9 mouse cellular contexts compared by ENCODE assay signal in the genomic region with DNA sequence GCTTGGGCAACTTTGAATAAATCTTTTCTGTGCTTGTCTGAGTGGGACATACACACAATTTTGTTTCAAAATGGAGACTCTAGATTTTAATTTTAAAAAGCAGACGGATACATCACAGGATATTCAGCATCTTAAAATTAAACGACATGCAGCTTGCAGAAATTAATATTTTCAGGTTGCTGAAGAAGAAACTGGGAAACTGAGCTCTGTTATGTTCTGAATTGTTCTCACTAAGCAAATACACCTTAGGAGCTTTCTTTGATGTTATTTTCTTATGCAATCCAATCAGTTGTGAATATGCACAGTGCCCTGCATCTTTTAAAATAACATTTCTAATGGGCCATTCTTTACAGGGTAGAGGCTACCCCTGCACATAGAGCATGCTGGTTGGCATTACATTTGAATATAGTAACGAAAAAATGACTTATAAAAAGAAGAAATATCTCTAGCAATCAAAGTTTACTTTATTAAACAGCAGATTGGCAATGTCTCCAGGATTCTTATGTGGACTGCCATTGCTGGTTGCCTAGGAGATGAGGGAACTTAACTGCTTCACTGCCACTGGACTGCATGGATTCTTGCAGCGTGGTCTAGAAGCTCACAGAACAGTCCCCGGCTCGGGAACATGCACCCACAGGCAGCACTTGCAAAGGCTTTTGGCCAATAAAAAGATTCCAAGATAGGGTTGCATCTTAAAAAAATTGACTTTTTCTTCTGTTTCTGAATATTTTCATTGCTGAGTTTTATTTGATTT.
DNase-seq lines count a peak whose midpoint lies in the region; ATAC-seq lines count a peak whose summit lies in the region.
"Had no signal": no experiment of that assay in that cellular context is flagged by ENCODE, and none has a peak within 500 bp of the region (broad histone marks: within the 10 kb centered on the region; RNA-seq: fewer than 3 reads in every experiment).

No protein-coding gene starts in this region.

- DNase-seq in heart, adult 8-10 months (ENCODE audit: low spot score): no peak
- peak; percentile 68 for DNase-seq in embryo, embryonic 10.5 days (ENCODE audit: low spot score)
- DNase-seq in spleen, postnatal 36 days (ENCODE audit: low spot score in 2 of 2): no peak
- DNase-seq in cerebellum, adult 11 months: no peak
- DNase-seq in spleen, postnatal 10 days (ENCODE audit: low spot score in 2 of 2): no peak

- WGBS in heart, embryonic 13.5 days: 77% methylated on average over 6 of the region's 6 CpGs
- 19% methylated on average over 6 of the region's 6 CpGs for WGBS in hindbrain, embryonic 15.5 days
- 11% methylated on average over 6 of the region's 6 CpGs for WGBS in midbrain, embryonic 15.5 days

- H3K9ac ChIP-seq in heart, embryonic 13.5 days: no peak overlapping the region
- 0 out of 2 replicates have a peak overlapping the region, but pooled peaks have one; percentile 5 for H3K9ac ChIP-seq in hindbrain, embryonic 15.5 days
- peak overlapping the region; percentile 50 for H3K9ac ChIP-seq in midbrain, embryonic 15.5 days
- H3K9ac ChIP-seq: liver, embryonic 15.5 days had no signal

- no peak for ATAC-seq in heart, embryonic 13.5 days (ENCODE audit: extremely low read depth, insufficient number of reproducible peaks, low FRiP score, low TSS enrichment)
- ATAC-seq in hindbrain, embryonic 15.5 days (ENCODE audit: low FRiP score, low read depth): no peak
- ATAC-seq in midbrain, embryonic 15.5 days (replicated peaks): no peak

- H3K4me3 ChIP-seq in heart, embryonic 13.5 days: peak overlapping the region; percentile 50
- peak overlapping the region; percentile 14; the same call in 1 of the 2 replicates for H3K4me3 ChIP-seq in hindbrain, embryonic 15.5 days
- peak overlapping the region; percentile 30 for H3K4me3 ChIP-seq in midbrain, embryonic 15.5 days
- H3K4me3 ChIP-seq: liver, embryonic 15.5 days had no signal

- H3K36me3 ChIP-seq in heart, embryonic 13.5 days: no peaks in the 10 kb centered on the region
- H3K36me3 ChIP-seq in hindbrain, embryonic 15.5 days: no peaks in the 10 kb centered on the region
- no peaks in the 10 kb centered on the region for H3K36me3 ChIP-seq in midbrain, embryonic 15.5 days (replicated peaks)
- H3K36me3 ChIP-seq: liver, embryonic 15.5 days had no signal

- no peaks in the 10 kb centered on the region for H3K9me3 ChIP-seq in heart, embryonic 13.5 days
- no peaks in the 10 kb centered on the region for H3K9me3 ChIP-seq in hindbrain, embryonic 15.5 days
- no peaks in the 10 kb centered on the region for H3K9me3 ChIP-seq in midbrain, embryonic 15.5 days
- H3K9me3 ChIP-seq: liver, embryonic 15.5 days had no signal

- peaks cover 29% of the 10 kb centered on the region for H3K4me1 ChIP-seq in heart, embryonic 13.5 days
- H3K4me1 ChIP-seq in hindbrain, embryonic 15.5 days (replicated peaks): peaks cover 60% of the 10 kb centered on the region
- H3K4me1 ChIP-seq in midbrain, embryonic 15.5 days: peaks cover 59% of the 10 kb centered on the region
- H3K4me1 ChIP-seq: liver, embryonic 15.5 days had no signal

- H3K27ac ChIP-seq in heart, embryonic 13.5 days (replicated peaks): 0 out of 2 replicates have a peak overlapping the region, but pooled peaks have one; percentile 30
- peak overlapping the region; percentile 93 for H3K27ac ChIP-seq in hindbrain, embryonic 15.5 days (replicated peaks)
- peak overlapping the region; percentile 97 for H3K27ac ChIP-seq in midbrain, embryonic 15.5 days
- H3K27ac ChIP-seq: liver, embryonic 15.5 days had no signal

- H3K27me3 ChIP-seq in heart, embryonic 13.5 days (replicated peaks): no peaks in the 10 kb centered on the region
- H3K27me3 ChIP-seq in hindbrain, embryonic 15.5 days: no peaks in the 10 kb centered on the region
- no peaks in the 10 kb centered on the region for H3K27me3 ChIP-seq in midbrain, embryonic 15.5 days (replicated peaks)
- H3K27me3 ChIP-seq: liver, embryonic 15.5 days had no signal

- H3K4me2 ChIP-seq in heart, embryonic 13.5 days: peak overlapping the region; percentile 76
- peak overlapping the region; percentile 55 for H3K4me2 ChIP-seq in hindbrain, embryonic 15.5 days
- H3K4me2 ChIP-seq in midbrain, embryonic 15.5 days: peak overlapping the region; percentile 56

Comparison
In these comparisons a context has a peak if more than half of its experiments do, and no peak if none do; other contexts are left out.
1. H3K27ac ChIP-seq: peak in every context shown above with its lines; median percentile 97 in midbrain, embryonic 15.5 days; 93 in hindbrain, embryonic 15.5 days; 30 in heart, embryonic 13.5 days.